Mouse (Mus musculus): ENCODE measurements around the gene Plxnb3.

Gene Plxnb3

DNA sequence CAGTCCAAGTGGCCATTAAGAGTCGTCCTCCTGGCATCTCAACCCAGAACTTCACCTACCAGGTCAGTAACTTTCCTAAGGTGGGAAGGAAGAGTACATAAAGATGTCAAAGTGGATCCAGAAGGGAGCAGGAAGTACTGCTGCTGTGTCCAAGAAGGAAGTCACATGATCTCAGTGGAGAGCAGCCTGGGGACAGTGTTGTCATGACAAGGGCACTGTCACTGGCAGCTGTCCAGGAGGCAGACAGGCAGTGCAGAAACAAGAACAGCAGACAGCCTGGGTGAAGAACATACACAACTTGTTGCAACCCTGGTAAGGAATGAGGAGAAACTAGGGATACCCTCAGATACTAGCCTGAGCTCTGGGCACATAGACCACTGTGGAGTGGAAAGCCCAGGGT lies 8.4 kb downstream of the Plxnb3 start:
- no peak for TF ChIP-seq GATA4 (IDR thresholded peaks at IDR 0.05; ENCODE audit: insufficient replicate concordance, low read length)

DNA sequence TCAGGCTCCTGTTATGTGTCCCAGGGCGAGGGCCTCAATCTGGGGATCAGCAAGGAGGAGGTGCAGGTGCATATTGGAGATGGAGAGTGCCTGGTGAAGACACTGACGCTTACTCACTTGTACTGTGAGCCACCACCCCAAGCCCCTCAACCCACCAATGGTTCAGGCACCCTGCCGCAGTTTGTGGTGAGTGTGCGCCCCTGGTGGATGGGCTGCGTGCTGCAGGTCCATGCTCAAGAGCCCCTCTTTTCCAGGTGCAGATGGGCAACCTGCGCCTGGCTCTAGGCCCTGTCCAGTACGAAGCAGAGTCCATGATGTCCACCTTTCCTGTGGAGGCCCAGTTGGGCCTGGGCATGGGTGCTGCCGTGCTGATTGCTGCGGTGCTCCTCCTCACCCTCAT lies 10.4 kb downstream of the Plxnb3 start:
- TF ChIP-seq GATA4 (IDR thresholded peaks at IDR 0.05; ENCODE audit: insufficient replicate concordance, low read length): no peak

DNA sequence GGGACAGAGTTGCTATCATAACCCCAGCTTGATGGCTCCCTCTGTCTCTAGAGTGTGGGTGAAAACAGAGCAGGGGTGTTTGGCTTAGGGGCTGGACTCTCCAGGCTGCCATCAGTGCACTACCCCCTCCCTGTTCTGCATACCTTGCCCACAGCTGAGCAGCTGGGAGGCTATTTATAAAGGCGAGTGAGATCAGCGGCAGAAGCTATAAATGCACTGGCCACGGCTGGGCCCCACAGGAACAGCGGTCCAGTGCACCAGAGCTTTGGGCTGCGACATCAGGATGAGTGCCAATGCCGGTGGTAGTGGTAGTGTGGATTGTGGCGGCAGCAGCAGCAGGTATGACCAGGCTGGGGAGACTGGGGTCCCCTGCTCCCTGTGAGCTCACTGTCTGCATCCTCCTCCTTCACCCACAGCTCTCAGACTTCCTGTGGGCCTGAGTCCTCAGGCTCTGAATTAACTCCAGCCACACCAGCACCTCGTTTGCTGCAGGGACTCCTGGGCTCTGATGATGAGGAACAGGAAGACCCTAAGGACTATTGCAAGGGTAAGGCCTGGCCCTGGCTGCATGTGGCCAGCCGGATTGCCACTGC lies 17.4 kb downstream of the Plxnb3 start, which contains the start of gene Srpk3:
TSS of gene Srpk3 (plus strand) at position 238 of the 593 bp plus-strand sequence.
- no peak for TF ChIP-seq GATA4 (IDR thresholded peaks at IDR 0.05; ENCODE audit: insufficient replicate concordance, low read length)

DNA sequence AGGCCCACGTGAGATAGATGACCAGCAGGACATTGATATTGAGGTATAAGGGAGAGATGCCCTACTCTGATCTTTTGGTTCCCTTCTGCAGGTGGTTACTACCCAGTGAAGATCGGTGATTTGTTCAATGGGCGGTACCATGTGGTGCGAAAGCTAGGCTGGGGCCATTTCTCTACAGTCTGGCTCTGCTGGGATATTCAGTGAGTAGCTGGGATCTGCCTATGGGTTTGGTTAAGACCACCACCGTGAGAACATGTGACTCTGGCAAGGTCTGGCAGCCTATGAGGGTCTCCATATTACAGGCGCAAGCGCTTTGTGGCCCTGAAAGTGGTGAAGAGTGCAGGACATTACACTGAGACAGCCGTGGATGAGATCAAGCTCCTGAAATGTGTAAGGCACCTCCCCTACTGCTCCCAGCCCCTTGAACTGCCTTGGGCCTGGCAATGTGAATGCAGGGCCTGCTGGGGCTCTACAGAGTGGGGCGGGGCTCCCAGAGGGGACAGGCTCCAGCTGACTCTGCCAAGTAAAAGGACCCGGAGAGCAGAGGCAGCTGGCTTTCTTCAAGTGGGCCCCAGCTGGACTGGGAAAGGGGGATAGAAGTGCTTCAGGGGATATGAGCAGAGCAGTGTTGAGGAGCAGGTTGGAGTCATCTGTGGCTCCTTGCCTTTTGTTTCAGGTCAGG lies 18.1 kb downstream of the Plxnb3 start:
- no peak for TF ChIP-seq GATA4 (IDR thresholded peaks at IDR 0.05; ENCODE audit: insufficient replicate concordance, low read length)

DNA sequence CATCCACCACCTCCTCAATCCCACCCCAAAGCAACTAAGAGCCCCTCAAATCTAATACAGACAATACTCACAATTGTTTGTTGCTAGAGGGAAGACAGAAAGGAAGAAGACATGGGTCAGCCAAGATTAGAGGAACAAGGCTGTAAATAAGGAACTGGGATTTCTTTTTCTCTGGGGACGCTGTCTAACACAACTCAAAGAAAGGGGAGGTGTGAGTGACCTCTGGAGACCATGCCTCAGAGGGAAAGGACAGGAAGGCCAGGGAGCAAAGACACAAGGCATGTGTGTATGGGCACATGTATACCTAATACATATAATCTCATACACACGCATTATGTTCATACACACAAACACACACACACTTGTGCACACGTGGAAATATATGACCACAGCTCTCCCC lies 25.3 kb downstream of the Plxnb3 start:
- no peak for TF ChIP-seq GATA4 (IDR thresholded peaks at IDR 0.05; ENCODE audit: insufficient replicate concordance, low read length)

DNA sequence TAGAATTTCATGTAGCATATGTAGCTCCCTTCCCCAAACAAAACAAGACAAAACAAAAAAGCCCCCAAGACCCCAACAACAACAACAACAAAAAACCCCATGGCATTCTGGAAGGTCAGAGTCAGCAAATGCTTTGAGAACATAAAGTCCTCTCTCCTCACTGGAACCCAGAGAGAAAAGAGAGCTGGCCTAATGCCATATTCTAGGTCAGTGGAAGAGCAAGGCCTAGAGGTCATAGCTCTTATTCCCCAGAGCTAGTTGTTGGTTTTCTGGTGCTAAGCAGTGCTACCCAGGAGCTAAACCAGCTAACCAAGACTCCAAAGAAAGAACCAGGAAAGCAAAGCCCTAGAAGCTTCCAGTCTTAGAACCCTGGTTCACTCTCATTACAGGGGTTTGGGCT lies 28.8 kb downstream of the Plxnb3 start:
- TF ChIP-seq GATA4 (IDR thresholded peaks at IDR 0.05; ENCODE audit: insufficient replicate concordance, low read length): no peak

DNA sequence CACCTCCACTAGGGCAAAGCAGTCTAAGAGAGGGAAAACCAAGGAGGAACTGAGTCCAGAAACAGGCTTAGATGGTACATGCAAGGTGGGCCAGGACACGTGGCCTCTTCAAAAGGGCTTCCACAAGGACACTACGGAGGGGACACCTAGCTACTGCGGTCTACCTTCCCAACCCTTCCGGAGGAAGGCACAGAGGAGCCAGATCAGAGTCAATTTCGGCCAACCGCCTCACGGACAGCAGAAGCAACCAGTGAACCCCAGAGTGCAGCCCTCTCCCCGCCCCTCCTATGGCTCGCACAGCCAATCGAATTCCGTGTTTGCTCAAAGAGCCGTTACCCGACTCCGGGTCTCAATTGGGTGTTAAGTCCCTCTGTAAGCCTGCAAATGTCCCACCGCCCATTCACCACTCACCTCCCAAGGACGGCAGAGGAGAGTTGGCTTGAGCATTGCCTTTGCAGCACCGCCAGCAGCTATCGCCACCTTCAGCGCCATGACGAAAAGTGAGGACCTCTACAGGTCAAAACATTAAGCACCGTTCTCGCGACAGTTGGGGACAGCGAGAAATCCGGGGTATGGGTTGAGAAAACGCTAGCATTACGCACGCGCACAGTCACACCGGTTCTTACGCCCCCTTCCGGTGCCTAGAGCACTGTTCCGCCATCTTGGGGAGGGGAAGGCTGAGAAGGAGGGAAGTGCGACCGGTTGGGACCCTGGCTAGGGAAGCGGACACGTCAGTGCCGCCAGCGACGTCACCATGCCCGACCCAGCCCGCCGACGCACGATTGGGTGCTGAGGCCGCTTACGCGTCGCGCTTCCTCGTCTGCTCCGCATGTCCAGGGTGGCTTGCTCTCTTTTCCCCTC lies 29.7 kb downstream of the Plxnb3 start, which contains the start of the genes Idh3g and Ssr4:
TSS of gene Idh3g (minus strand) at position 534 of the 861 bp plus-strand sequence.
TSS of gene Ssr4 (plus strand) at position 665 of the 861 bp plus-strand sequence.
- no peak for TF ChIP-seq GATA4 (IDR thresholded peaks at IDR 0.05; ENCODE audit: insufficient replicate concordance, low read length)

DNA sequence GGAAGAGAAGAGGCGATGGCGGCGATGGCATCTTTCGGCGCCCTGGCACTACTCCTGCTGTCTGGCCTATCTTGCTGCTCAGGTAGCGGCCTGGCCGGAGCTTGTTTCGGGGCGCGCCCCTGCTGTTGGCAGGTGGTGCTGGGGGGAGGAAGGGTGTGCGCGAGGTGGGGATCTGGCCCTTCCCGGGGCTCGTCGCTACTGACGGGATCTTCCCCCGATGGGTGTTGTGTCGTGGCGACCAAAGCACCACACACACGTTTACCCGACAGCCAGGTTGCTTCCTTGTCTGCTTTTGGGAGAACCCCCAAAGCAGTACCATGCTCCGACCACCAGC lies 30.3 kb downstream of the Plxnb3 start:
- no peak for TF ChIP-seq GATA4 (IDR thresholded peaks at IDR 0.05; ENCODE audit: insufficient replicate concordance, low read length)

DNA sequence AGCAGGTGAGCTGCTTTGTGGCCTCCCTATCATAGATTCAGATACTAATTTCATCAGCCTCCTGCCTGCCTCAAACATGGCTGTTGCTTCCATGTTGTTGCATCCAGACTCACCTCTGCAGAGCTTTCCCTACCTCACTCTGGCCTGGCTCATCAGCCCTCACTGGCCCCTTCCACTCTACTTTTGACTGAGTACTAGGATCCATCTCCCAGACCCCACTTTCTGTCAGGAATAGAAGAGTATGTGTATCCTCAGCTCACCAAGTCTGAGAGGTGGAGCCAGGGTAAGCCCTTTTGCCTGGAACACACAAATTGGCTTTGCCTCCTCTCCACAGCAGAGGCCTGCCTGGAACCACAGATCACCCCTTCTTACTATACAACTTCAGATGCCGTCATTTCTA lies 31.6 kb downstream of the Plxnb3 start:
- no peak for TF ChIP-seq GATA4 (IDR thresholded peaks at IDR 0.05; ENCODE audit: insufficient replicate concordance, low read length)

DNA sequence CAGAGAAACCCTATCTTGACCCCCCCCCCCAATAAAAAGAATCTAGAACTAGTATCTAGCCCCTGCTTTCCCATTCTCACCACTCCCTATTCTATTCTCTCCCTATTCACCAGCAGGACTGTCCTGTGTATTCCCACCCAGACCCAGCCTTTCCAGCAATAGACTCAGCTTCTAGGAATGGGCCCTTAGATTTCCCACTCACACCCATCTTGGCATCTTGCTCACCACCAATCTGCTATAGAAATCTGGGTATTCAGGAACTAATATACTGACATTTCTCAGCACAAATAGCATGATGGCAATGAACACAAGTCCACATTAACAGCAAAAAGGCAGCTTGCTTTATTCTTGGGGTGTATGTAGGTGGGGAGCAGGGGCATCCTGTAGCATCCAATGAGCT lies 36.1 kb downstream of the Plxnb3 start:
- TF ChIP-seq GATA4 (IDR thresholded peaks at IDR 0.05; ENCODE audit: insufficient replicate concordance, low read length): no peak

DNA sequence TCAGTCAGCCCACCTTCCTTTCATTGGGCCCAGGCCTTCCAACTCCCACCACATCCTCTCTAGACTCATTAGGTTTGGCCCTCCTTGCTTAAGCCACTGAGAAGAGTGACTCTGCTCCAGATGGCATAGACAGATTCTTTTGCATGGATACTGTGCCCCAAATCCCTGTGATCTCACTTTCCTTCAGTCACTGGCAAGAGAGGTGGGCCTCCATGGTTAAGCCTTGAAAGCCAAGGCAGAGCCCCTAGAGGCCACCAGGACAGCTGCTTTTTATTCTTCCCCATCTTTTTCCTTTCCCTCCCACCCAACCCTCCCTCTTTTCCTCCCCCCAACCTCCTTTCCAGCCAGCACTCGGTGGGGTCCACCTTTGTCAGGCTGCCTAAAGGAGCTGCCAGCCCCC lies 36.6 kb downstream of the Plxnb3 start:
- no peak for TF ChIP-seq GATA4 (IDR thresholded peaks at IDR 0.05; ENCODE audit: insufficient replicate concordance, low read length)

DNA sequence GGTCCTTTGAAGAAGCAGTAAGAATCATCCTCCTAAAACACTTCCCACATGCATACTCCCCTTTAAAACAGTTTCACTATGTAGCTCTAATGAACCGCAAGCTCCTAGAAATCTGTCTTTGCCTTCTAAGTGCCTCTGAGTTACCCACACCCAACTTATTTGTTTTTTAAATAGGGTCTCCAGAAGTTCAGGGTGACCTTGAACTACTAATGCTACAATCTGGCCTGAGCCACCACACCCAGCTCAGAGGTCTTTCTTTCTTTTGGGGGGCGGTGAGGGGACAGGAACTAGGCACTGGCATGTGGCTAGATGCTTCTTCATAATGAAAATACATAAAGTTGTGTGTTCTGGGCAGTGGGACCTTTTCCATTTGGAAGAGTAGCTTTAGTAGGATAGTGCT lies 40.6 kb downstream of the Plxnb3 start:
- no peak for TF ChIP-seq GATA4 (IDR thresholded peaks at IDR 0.05; ENCODE audit: insufficient replicate concordance, low read length)

DNA sequence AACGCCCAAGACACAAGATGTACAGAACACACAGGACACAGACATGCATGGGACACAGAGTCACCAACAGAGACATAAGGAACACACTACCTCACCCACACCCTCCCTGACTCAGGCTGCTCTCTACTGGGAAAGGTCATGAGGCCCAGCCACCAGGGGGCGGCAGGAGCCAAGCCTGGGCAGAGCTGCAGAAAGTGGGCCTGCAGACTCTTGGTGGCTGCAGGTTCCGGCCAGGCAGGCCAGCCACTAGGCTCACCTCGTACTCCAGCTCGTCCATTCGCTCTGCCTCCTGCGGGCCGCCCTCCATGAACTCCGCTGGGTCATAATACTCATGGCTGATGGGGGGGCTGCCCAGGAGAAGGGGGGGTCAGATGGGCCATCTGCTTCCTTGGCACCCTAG lies 41.6 kb downstream of the Plxnb3 start:
- TF ChIP-seq GATA4 (IDR thresholded peaks at IDR 0.05; ENCODE audit: insufficient replicate concordance, low read length): no peak

DNA sequence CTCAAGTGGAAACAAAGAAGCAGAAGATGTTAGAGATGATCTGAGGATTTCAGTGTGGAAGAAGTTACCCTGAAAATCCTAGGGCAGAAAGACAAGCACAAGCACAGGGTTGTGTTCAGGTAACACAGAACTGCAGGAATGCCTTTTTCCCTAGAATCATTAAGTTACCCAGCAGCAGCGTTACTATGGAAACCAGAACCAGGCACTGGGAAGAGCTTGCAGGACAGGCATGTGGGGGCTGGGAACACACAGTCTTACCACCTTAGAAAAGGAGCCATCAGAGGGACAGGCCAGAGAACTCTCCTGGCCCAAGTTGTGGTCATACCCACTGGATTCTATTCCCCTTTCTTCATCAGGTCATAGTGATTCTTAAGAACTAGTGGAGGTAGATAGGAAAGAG lies 48.9 kb downstream of the Plxnb3 start:
- TF ChIP-seq GATA4 (IDR thresholded peaks at IDR 0.05; ENCODE audit: insufficient replicate concordance, low read length): no peak

DNA sequence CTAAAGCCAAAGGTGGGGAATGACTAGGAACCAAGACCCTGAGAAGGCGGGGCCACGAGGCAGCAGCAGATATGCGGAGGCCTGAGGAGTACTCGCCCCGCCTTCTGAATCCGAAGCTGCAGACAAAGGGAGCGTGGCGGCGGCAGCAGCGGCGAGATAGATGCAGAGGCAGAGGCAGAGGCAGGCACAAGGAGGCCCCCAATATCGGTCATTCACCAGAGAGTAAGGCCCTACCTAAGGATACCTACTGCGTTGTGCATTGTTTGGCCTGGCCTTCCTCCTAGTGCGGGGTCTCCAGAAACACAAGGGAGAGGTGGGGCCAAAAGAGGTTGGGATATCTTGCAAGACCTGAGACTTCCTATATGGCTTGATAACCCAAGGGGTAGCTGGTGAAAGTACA lies 58.2 kb downstream of the Plxnb3 start:
- TF ChIP-seq GATA4 (IDR thresholded peaks at IDR 0.05; ENCODE audit: insufficient replicate concordance, low read length): no peak
